Mouse (Mus musculus): ENCODE data around the gene Mmrn2. TPM values are rescaled to one million over a fixed set of nuclear protein-coding genes. Genes with fewer than 3 reads are reported as not detected.
"Not testable (repeated sequence)": the region's sequence is repeated elsewhere in the genome, so short reads cannot be mapped to it uniquely, and the experiment has no call there.

Gene Mmrn2
- total RNA-seq, 1 experiment from 2014 or later, result 31.2 TPM

GRCm38 (mm10) chr14:34362726-34363445, 12.4 kb upstream of the Mmrn2 start:
- peak; percentile 71 for DNase-seq

DNA sequence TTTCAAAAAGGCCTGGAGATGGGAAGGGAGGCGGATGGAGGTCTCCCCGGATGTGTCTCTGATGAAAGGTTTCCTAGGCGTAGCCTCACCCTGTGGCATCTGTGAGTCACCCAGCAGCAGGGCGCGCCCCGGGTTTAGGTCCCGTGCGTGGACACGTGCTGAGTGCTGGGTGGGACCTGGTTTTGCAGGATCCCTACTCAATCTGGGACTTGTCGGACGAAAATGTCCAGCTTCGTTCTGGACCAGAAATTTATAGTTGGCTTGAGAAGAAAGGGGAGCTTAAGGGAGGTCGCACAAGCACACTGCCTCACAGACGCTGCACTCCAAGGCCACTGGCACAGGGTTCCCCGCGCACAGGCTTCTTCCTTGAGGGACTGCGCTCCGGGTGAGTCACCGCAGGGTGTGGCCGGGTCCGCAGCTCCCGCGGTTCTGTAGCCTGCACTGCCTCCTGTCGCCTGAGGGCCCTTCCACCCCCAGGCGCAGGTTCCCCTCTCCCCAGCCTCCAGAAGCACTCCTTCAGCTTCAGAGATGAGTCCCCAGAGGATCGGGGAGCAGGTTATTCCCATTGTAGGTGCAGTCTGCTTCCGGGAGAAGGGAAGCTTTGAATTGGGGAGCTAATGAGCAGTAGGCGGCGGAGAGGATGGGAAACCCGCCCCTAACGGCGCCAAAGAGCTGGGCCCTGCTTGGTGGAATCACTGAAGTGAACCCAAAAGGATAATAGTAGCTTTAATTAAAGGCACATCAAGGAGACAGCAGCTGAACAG, 11.6 kb upstream of the Mmrn2 start:
- DNase-seq, result peak; percentile 87

- not testable (repeated sequence) for DNase-seq
Measured at GRCm38 (mm10) chr14:34364254-34365146, 10.8 kb upstream of the Mmrn2 start.

GRCm38 (mm10) chr14:34365147-34365507, 10.1 kb upstream of the Mmrn2 start:
- no peak for DNase-seq

DNA sequence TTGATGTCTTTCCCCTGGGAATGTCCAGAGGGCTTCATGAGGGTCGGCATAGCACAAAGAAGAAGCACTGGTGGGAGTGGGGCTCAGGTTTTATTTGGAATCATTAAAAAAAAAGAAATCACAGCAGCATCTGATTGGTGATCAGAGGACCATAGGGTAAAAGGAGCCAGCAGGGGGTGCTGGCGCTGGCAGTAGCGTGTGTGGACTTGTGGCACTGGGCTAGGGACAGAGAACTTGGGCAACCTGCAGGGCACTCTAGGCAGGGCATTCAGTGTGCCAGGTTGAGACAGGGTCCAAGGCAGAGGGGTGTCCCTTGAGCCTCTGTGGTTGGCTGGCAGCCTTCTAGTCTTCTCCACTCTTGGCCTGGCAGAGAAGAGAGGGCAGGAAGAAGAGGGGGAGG, 5.1 kb upstream of the Mmrn2 start:
- peak; percentile 9 for DNase-seq

- DNase-seq, result no peak
Measured at GRCm38 (mm10) chr14:34370921-34371320, 4.3 kb upstream of the Mmrn2 start.

DNA sequence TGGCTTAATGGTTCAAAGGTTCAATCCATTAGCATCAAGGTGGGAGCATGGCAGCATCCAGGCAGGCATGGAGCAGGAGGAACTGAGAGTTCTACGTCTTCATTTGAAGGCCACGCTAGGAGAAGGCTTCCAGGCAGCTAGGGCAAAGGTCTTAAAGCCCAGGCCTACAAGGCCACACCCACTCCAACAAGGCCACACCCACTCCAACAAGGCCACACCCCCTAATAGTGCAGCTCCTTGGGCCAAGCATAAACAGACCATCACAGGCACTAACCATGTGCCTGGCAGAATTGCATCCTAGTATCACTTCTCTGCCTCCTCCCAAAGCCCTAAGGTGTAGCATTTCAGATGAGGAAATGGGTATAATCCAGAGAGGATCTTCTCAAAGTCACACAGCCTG, 3.5 kb upstream of the Mmrn2 start:
- DNase-seq, result no peak

DNA sequence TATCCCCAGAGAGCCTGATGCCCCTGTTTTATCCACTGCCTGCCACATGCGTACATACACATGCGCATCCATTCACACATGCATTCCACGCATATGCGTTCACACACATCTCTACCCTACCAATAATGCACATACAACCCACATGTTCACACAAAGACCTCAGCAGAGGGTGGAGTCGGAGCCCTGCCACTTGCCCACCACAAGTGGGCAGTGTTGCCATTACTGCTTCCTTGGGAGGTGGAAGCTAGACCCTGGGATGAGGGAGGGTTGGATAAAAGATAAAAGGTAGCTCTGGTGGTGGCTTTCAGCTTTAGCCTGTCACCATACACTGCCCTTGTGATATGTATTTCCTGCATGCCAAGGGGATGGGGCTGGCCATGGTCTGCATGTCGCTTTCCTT, 2.6 kb upstream of the Mmrn2 start:
- DNase-seq, result peak; percentile 61

GRCm38 (mm10) chr14:34373581-34373980, 1.7 kb upstream of the Mmrn2 start:
- DNase-seq, result no peak

DNA sequence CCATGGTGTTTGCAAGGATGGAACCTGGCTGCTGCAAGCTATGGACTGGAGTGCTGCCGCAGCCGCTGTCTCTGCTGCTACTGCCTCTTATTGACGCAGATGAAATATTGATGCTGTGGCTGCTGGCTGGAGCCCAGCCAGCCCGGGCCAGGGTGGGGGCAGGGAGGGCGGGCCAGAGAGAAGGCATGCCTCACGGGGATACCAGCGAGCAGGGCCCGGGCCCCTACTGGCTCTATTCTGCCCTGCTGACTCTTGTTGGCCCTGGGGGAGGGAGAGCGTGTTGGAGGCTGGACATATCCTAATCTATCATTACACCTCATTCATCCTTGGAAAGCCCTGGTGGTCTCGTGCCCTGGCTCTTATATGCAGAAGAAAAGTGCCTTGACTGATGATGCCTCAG, 688 bp upstream of the Mmrn2 start, which contains the start of gene Sncg:
Gene Sncg (minus strand): TSS at position 213 of the 400 bp plus-strand sequence.
- peak; percentile 30 for DNase-seq

DNA sequence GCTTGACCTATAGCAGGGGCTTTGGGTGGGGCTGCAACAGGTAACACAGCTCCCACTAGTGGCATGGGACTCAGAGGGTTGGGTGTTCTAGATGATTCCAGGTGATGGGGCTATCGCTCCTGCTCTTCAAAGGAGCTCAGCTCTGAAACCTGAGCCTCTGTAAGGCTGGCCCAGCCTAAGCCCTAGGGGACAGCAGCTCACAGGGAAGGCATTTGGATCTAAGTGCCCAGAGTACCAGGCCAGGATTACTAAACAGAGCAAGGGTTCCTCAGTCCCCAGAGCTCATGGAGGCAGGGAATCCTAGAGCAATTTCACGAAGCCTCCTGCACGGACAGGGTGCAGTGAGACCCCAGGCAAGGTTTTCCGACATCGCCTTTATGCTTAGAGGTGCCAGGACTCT, 676 bp downstream of the Mmrn2 start:
- no peak for DNase-seq

GRCm38 (mm10) chr14:34377121-34377520, 1.9 kb downstream of the Mmrn2 start:
- no peak for DNase-seq

- DNase-seq, result peak; percentile 44
Measured at GRCm38 (mm10) chr14:34378560-34379331, 3.5 kb downstream of the Mmrn2 start.

GRCm38 (mm10) chr14:34382921-34383704, 7.8 kb downstream of the Mmrn2 start:
- DNase-seq, result no peak

DNA sequence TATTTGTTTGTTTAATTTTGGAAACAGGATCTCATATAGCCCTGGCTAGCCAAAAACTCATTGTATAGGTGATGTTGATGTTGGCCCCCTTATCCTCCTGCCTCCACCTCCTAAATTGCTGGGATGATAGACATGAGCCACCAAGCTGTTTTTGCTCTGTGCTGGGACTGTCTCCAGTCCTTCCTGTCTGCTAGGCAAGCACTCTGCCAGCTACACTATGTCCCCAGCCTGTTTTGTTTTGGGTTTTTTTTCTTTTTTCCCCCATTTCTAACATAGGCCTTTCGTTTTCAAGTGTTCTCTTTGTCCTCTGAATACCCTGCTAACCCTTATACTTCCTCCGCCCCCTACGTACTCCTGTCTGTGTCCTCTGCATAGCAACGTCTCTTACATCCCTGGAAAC, 18.0 kb downstream of the Mmrn2 start:
- no peak for DNase-seq

DNA sequence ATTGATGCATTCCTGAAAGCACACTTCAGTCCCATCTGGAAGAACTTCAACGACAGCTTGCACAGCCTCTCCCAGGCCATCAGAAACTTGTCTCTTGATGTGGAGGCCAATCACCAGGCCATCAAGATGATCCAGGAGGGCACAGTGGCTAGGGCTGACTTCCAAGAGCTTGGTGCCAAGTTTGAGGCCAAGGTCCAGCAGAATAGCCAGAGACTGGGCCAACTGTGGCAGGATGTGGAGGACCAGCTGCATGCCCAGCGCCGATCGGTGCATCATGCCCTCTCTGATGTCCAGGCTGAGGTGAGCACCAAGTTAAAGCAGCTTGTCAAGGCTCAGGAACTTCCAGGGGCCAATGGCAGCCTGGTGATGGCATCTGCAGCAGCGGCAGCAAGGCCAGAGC, 22.6 kb downstream of the Mmrn2 start:
- DNase-seq, result peak; percentile 30

- DNase-seq, result no peak
Measured at GRCm38 (mm10) chr14:34398901-34399300, 23.6 kb downstream of the Mmrn2 start.

- DNase-seq, result no peak
Measured at GRCm38 (mm10) chr14:34399301-34399700, 24.0 kb downstream of the Mmrn2 start.

DNA sequence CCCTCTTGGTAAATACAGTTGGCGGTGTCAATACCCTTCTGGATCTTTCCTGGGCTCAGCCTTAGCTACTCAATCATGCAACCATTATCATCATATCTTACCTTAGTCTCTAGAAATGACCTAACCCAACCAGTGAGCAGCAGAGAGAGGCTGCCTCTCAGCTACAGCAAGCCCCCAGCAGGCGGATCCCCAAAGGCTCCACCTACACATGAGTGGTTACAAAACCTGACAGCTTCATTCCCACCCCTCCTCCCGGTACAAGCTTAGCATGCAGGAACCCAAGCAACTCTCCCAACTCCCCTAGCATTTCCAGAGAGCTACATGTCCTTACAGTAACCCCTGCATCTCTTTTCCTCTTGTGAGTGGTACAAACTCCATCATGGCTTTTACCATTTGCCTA, 24.8 kb downstream of the Mmrn2 start:
- DNase-seq, result no peak

DNA sequence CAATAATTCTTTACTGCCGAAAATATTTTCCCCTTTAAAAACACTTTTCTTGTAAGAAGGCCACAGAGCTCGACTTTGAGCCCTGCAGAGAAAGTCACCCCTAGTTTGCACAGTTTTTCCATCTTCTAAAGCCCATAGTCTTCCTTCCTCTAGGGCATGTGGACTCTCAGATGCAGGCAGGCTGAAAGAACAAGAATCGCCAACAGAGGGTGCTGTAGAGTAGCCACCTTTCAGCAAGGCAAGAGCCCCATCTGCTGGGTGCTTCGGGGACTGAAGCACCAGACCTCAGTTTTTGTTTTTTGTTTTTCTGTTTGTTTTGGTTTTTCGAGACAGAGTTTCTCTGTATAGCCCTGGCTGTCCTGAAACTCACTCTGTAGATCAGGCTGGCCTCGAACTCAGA, 25.9 kb downstream of the Mmrn2 start:
- peak; percentile 73 for DNase-seq

DNA sequence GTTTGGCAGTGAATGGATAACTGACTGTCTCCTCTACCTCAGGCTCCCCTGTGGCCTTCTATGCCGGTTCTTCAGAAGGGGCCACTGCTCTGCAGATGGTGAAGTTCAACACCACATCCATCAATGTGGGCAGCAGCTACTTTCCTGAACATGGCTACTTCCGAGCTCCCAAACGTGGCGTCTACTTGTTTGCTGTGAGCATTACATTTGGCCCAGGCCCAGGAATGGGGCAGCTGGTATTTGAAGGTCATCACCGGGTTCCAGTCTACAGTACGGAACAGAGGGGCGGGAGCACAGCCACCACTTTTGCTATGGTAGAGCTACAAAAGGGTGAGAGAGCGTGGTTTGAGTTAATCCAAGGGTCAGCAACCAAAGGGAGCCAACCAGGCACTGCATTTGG, 27.6 kb downstream of the Mmrn2 start:
- peak; percentile 61 for DNase-seq

Data from adrenal gland, postnatal 25 days (tissue).